Mouse (Mus musculus) E14TG2a.4 (cell line): ENCODE measurements at regions not wholly inside any gene's neighbourhood (a gene's known extent, or its start where the extent isn't known, plus 50 kb on each side); places are given as distances from the start of the nearest gene placed in this dataset.

Source experiments
- H3K27me3 ChIP-seq: 2 replicates; pipeline ENCODE4 v1.6.1; 2014; ENCODE audit warnings: low read length, control low read depth; ENCODE audit not compliant: insufficient read depth
- H3K36me3 ChIP-seq: 2 replicates; pipeline ENCODE4 v1.6.1; 2014; ENCODE audit warnings: low read length, control low read depth; ENCODE audit not compliant: insufficient read depth
- H3K4me1 ChIP-seq: replicated peaks from 2 replicates; pipeline ENCODE4 v1.6.1; 2014; ENCODE audit warnings: low read depth, low read length, control low read depth
- H3K4me3 ChIP-seq: replicated peaks from 2 replicates; pipeline ENCODE4 v1.5.1; 2014; ENCODE audit warnings: mild to moderate bottlenecking, low read length
- H3K9me3 ChIP-seq: 2 replicates; pipeline ENCODE4 v1.6.1; 2014; ENCODE audit warnings: low read length, control low read depth
- CTCF ChIP-seq: conservative IDR thresholded peaks from 2 replicates; pipeline ENCODE4 v1.5.1; 2014; ENCODE audit warnings: low read length
- NANOG ChIP-seq: IDR thresholded peaks from 2 replicates; pipeline ENCODE4 v1.6.1; 2014; ENCODE audit warnings: borderline replicate concordance, low read length, mixed read lengths
- POU5F1 ChIP-seq: IDR thresholded peaks from 2 replicates; pipeline ENCODE4 v1.6.1; 2014; ENCODE audit warnings: low read length, borderline replicate concordance

GRCm38 (mm10) chr15:59739197-59739596 is 277.2 kb downstream of the 4933412E24Rik start:
- no peaks in the 10 kb centered on the region for H3K9me3 ChIP-seq
- TF ChIP-seq POU5F1 (no peak), NANOG (no peak), CTCF (no peak)
- H3K36me3 ChIP-seq: no peaks in the 10 kb centered on the region
- H3K27me3 ChIP-seq: 0 out of 2 replicates have a peak, but pooled peaks cover 8% of the 10 kb centered on the region
- H3K4me1 ChIP-seq: 0 out of 2 replicates have a peak, but pooled peaks cover 3% of the 10 kb centered on the region
- no peak overlapping the region for H3K4me3 ChIP-seq

DNA sequence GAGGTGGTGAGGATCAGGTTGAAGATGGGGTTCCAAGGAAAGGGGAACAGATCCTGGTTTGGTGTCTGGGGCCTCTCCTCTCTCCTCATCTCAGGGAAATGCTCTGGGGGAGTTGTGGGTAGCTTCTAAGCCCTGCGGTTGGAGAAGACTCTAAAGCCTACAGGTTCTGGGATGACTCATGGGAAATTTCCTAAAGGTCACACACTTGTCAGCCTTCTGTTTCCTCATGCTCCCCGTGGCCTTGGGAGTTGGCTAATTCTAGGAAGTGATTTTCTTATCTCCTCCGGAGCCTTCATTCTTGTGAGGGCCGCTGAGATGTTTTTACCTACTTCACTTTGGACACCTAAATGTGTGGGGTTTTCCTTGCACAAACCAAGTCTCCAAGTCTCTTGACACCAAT is 279.2 kb downstream of the 4933412E24Rik start:
- Histone ChIP-seq H3K4me3 (no peak overlapping the region), H3K27me3 (0 out of 2 replicates have a peak, but pooled peaks cover 8% of the 10 kb centered on the region), H3K4me1 (no peaks in the 10 kb centered on the region), H3K9me3 (no peaks in the 10 kb centered on the region), H3K36me3 (no peaks in the 10 kb centered on the region)
- TF ChIP-seq CTCF (no peak), POU5F1 (no peak), NANOG (no peak)

DNA sequence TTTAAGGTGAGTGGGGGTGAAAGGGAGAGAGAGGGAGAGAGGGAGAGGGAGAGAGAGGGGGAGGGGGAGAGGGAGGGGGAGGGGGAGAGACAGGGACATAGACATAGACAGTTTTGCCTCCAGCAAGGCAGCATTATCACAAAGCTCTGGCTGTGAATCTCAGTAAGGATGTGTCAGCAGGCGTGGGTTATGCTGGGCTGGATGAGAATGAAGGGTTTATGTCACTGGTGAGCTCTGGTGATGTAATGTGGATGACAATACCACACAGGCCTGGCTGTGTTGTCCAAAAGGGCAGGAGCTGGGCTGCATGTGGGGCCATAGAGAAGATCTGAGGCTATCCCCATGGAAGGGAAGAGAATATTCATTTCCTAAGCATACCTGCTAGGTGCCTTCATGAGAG is 282.0 kb downstream of the 4933412E24Rik start:
- H3K27me3 ChIP-seq: peaks cover 8% of the 10 kb centered on the region; the same call in 1 of the 2 replicates
- no peaks in the 10 kb centered on the region for H3K4me1 ChIP-seq
- TF ChIP-seq CTCF (no peak), POU5F1 (no peak), NANOG (no peak)
- H3K4me3 ChIP-seq: no peak overlapping the region
- H3K36me3 ChIP-seq: no peaks in the 10 kb centered on the region
- H3K9me3 ChIP-seq: no peaks in the 10 kb centered on the region

GRCm38 (mm10) chr15:59733932-59734331 is 282.5 kb downstream of the 4933412E24Rik start:
- no peaks in the 10 kb centered on the region for H3K9me3 ChIP-seq
- H3K27me3 ChIP-seq: peaks cover 8% of the 10 kb centered on the region; the same call in 1 of the 2 replicates
- H3K4me1 ChIP-seq: no peaks in the 10 kb centered on the region
- H3K36me3 ChIP-seq: no peaks in the 10 kb centered on the region
- TF ChIP-seq NANOG: no peak
- no peak for TF ChIP-seq CTCF
- no peak for TF ChIP-seq POU5F1
- H3K4me3 ChIP-seq: no peak overlapping the region

GRCm38 (mm10) chr15:59733031-59733810 is 283.2 kb downstream of the 4933412E24Rik start:
- H3K27me3 ChIP-seq: peaks cover 8% of the 10 kb centered on the region; the same call in 1 of the 2 replicates
- no peaks in the 10 kb centered on the region for H3K36me3 ChIP-seq
- H3K4me3 ChIP-seq: no peak overlapping the region
- no peak for TF ChIP-seq CTCF
- TF ChIP-seq NANOG: no peak
- no peak for TF ChIP-seq POU5F1
- H3K4me1 ChIP-seq: no peaks in the 10 kb centered on the region
- H3K9me3 ChIP-seq: no peaks in the 10 kb centered on the region

DNA sequence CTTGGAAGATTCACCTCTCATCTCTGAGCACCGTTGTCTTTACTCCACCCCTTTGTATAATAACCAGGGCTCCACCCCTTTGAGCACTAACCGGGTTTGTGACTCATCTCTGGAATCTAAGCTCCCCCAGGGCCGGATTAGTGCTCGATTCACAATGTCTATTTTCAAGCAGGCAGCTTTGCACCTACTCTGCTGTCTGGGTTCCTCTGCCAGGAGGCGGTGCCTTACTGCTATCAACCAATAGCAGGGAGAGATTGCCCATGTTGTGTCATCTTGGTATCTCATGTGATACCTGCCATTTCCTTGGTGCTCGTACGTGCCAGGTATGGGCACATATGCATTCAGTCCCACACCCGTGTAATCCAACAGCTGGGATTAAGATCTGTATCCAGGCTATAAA is 285.3 kb downstream of the 4933412E24Rik start:
- Histone ChIP-seq H3K36me3 (no peaks in the 10 kb centered on the region), H3K9me3 (peaks cover 4% of the 10 kb centered on the region; the same call in 1 of the 2 replicates), H3K4me1 (no peaks in the 10 kb centered on the region), H3K4me3 (no peak overlapping the region), H3K27me3 (peaks cover 8% of the 10 kb centered on the region; the same call in 1 of the 2 replicates)
- no peak for TF ChIP-seq CTCF
- no peak for TF ChIP-seq NANOG
- no peak for TF ChIP-seq POU5F1

GRCm38 (mm10) chr15:59728817-59729560 is 287.4 kb downstream of the 4933412E24Rik start:
- no peak overlapping the region for H3K4me3 ChIP-seq
- TF ChIP-seq NANOG (no peak), POU5F1 (no peak), CTCF (no peak)
- H3K9me3 ChIP-seq: peaks cover 6% of the 10 kb centered on the region; the same call in 1 of the 2 replicates
- no peaks in the 10 kb centered on the region; the same call in 1 of the 2 replicates for H3K27me3 ChIP-seq
- no peaks in the 10 kb centered on the region for H3K36me3 ChIP-seq
- H3K4me1 ChIP-seq: no peaks in the 10 kb centered on the region

- Histone ChIP-seq H3K9me3 (peaks cover 6% of the 10 kb centered on the region; the same call in 1 of the 2 replicates), H3K27me3 (no peaks in the 10 kb centered on the region; the same call in 1 of the 2 replicates), H3K4me3 (no peak overlapping the region), H3K4me1 (no peaks in the 10 kb centered on the region), H3K36me3 (no peaks in the 10 kb centered on the region)
- no peak for TF ChIP-seq CTCF
- no peak for TF ChIP-seq NANOG
Measured at GRCm38 (mm10) chr15:59728131-59728601, 288.2 kb downstream of the 4933412E24Rik start.
